Mouse (Mus musculus): ENCODE measurements around the gene Iqce. TPM values are rescaled to one million over a fixed set of nuclear protein-coding genes. Genes with fewer than 3 reads are reported as not detected.

Iqce gene
- polyA plus RNA-seq, 1 experiment from 2014 or later, result 7.9 TPM

- Histone ChIP-seq H3K4me3 (no peak overlapping the region), H3K27ac (peak overlapping the region; percentile 43), H3K9ac (peak overlapping the region; percentile 15; the same call in 1 of the 2 replicates), H3K4me2 (no peak overlapping the region), H3K4me1 (peaks cover 86% of the 10 kb centered on the region), H3K36me3 (peaks cover 34% of the 10 kb centered on the region), H3K9me3 (replicated peaks) (no peaks in the 10 kb centered on the region), H3K27me3 (replicated peaks) (no peaks in the 10 kb centered on the region)
- 27% methylated on average over 3 of the region's 3 CpGs for whole genome bisulfite sequencing (ENCODE audit: insufficient replicate concordance)
- ATAC-seq, result no peak
These were observed 60.1 kb downstream of the Iqce start for GRCm38 (mm10) chr5:140642076-140642475.

- Histone ChIP-seq H3K4me3 (no peak overlapping the region), H3K27ac (peak overlapping the region; percentile 43; the same call in 1 of the 2 replicates), H3K9me3 (replicated peaks) (no peaks in the 10 kb centered on the region), H3K4me1 (peaks cover 84% of the 10 kb centered on the region), H3K36me3 (peaks cover 38% of the 10 kb centered on the region), H3K4me2 (no peak overlapping the region), H3K9ac (no peak overlapping the region), H3K27me3 (replicated peaks) (no peaks in the 10 kb centered on the region)
- ATAC-seq, result no peak
- 64% methylated on average over 10 of the region's 10 CpGs for WGBS (ENCODE audit: insufficient replicate concordance)
These were observed 60.8 kb downstream of the Iqce start for GRCm38 (mm10) chr5:140641254-140641928.

- no peaks in the 10 kb centered on the region for H3K9me3 ChIP-seq (replicated peaks)
- WGBS (ENCODE audit: insufficient replicate concordance), result 28% methylated on average over 2 of the region's 2 CpGs
- no peak overlapping the region; the same call in 1 of the 2 replicates for H3K9ac ChIP-seq
- peaks cover 78% of the 10 kb centered on the region for H3K4me1 ChIP-seq
- no peaks in the 10 kb centered on the region for H3K27me3 ChIP-seq (replicated peaks)
- ATAC-seq, result no peak
- peak overlapping the region; percentile 43; the same call in 1 of the 2 replicates for H3K27ac ChIP-seq
- H3K36me3 ChIP-seq, result peaks cover 43% of the 10 kb centered on the region
- no peak overlapping the region for H3K4me3 ChIP-seq
- H3K4me2 ChIP-seq, result no peak overlapping the region
These were observed 61.4 kb downstream of the Iqce start for GRCm38 (mm10) chr5:140640812-140641211.

- 84% methylated on average over 14 of the region's 14 CpGs for WGBS (ENCODE audit: insufficient replicate concordance)
- Histone ChIP-seq H3K4me3 (no peak overlapping the region), H3K4me2 (no peak overlapping the region), H3K36me3 (peaks cover 53% of the 10 kb centered on the region), H3K27ac (no peak overlapping the region), H3K9ac (no peak overlapping the region), H3K9me3 (replicated peaks) (no peaks in the 10 kb centered on the region), H3K4me1 (peaks cover 68% of the 10 kb centered on the region), H3K27me3 (replicated peaks) (no peaks in the 10 kb centered on the region)
- no peak for ATAC-seq
These were observed 62.3 kb downstream of the Iqce start for GRCm38 (mm10) chr5:140639871-140640270.

- no peak overlapping the region for H3K4me2 ChIP-seq
- no peak overlapping the region for H3K4me3 ChIP-seq
- H3K9me3 ChIP-seq (replicated peaks), result no peaks in the 10 kb centered on the region
- WGBS (ENCODE audit: insufficient replicate concordance), result 81% methylated on average over 4 of the region's 4 CpGs
- peaks cover 58% of the 10 kb centered on the region for H3K36me3 ChIP-seq
- no peak for ATAC-seq
- H3K9ac ChIP-seq, result no peak overlapping the region
- H3K27me3 ChIP-seq (replicated peaks), result no peaks in the 10 kb centered on the region
- no peak overlapping the region for H3K27ac ChIP-seq
- H3K4me1 ChIP-seq, result peaks cover 63% of the 10 kb centered on the region
These were observed 62.9 kb downstream of the Iqce start for GRCm38 (mm10) chr5:140639312-140639711.

- Histone ChIP-seq H3K4me1 (peaks cover 55% of the 10 kb centered on the region), H3K9me3 (replicated peaks) (no peaks in the 10 kb centered on the region), H3K36me3 (peaks cover 59% of the 10 kb centered on the region), H3K9ac (no peak overlapping the region), H3K4me2 (no peak overlapping the region), H3K27me3 (replicated peaks) (no peaks in the 10 kb centered on the region), H3K4me3 (no peak overlapping the region), H3K27ac (no peak overlapping the region)
- WGBS (ENCODE audit: insufficient replicate concordance), result 73% methylated on average over 6 of the region's 6 CpGs
- ATAC-seq, result no peak
These were observed 63.7 kb downstream of the Iqce start for GRCm38 (mm10) chr5:140638484-140638883.

GRCm38 (mm10) chr5:140637989-140638388 lies 64.2 kb downstream of the Iqce start:
- WGBS (ENCODE audit: insufficient replicate concordance), result 76% methylated on average over 3 of the region's 3 CpGs
- H3K27ac ChIP-seq, result no peak overlapping the region
- no peak overlapping the region for H3K9ac ChIP-seq
- H3K36me3 ChIP-seq, result peaks cover 64% of the 10 kb centered on the region
- H3K4me2 ChIP-seq, result no peak overlapping the region
- ATAC-seq, result no peak
- H3K27me3 ChIP-seq (replicated peaks), result no peaks in the 10 kb centered on the region
- no peak overlapping the region for H3K4me3 ChIP-seq
- peaks cover 50% of the 10 kb centered on the region for H3K4me1 ChIP-seq
- no peaks in the 10 kb centered on the region for H3K9me3 ChIP-seq (replicated peaks)

- no peak for ATAC-seq
- Histone ChIP-seq H3K36me3 (peaks cover 74% of the 10 kb centered on the region), H3K4me2 (no peak overlapping the region), H3K9ac (no peak overlapping the region), H3K27ac (peak overlapping the region; percentile 27; the same call in 1 of the 2 replicates), H3K9me3 (replicated peaks) (no peaks in the 10 kb centered on the region), H3K4me1 (peaks cover 40% of the 10 kb centered on the region), H3K4me3 (no peak overlapping the region), H3K27me3 (replicated peaks) (no peaks in the 10 kb centered on the region)
- 76% methylated on average over 6 of the region's 6 CpGs for WGBS (ENCODE audit: insufficient replicate concordance)
These were observed 65.1 kb downstream of the Iqce start for GRCm38 (mm10) chr5:140637058-140637410.

GRCm38 (mm10) chr5:140636316-140637057 lies 65.7 kb downstream of the Iqce start:
- H3K4me1 ChIP-seq, result peaks cover 35% of the 10 kb centered on the region
- H3K27ac ChIP-seq, result 0 out of 2 replicates have a peak overlapping the region, but pooled peaks have one; percentile 27
- H3K9ac ChIP-seq, result no peak overlapping the region
- 66% methylated on average over 7 of the region's 7 CpGs for WGBS (ENCODE audit: insufficient replicate concordance)
- no peak overlapping the region for H3K4me3 ChIP-seq
- ATAC-seq, result no peak
- no peaks in the 10 kb centered on the region for H3K9me3 ChIP-seq (replicated peaks)
- H3K27me3 ChIP-seq (replicated peaks), result no peaks in the 10 kb centered on the region
- H3K4me2 ChIP-seq, result no peak overlapping the region
- H3K36me3 ChIP-seq, result peaks cover 79% of the 10 kb centered on the region

- H3K27me3 ChIP-seq (replicated peaks), result no peaks in the 10 kb centered on the region
- peaks cover 21% of the 10 kb centered on the region for H3K4me1 ChIP-seq
- H3K4me2 ChIP-seq, result no peak overlapping the region
- H3K27ac ChIP-seq, result no peak overlapping the region
- no peak overlapping the region for H3K9ac ChIP-seq
- WGBS (ENCODE audit: insufficient replicate concordance), result 94% methylated on average over 26 of the region's 26 CpGs
- H3K9me3 ChIP-seq (replicated peaks), result no peaks in the 10 kb centered on the region
- ATAC-seq, result no peak
- no peak overlapping the region for H3K4me3 ChIP-seq
- H3K36me3 ChIP-seq, result peaks cover 88% of the 10 kb centered on the region
These were observed 67.1 kb downstream of the Iqce start for GRCm38 (mm10) chr5:140634798-140635722.

GRCm38 (mm10) chr5:140633432-140633831 lies 68.7 kb downstream of the Iqce start:
- no peak overlapping the region for H3K4me3 ChIP-seq
- H3K36me3 ChIP-seq, result peaks cover 97% of the 10 kb centered on the region
- H3K27ac ChIP-seq, result no peak overlapping the region
- H3K4me2 ChIP-seq, result no peak overlapping the region
- no peak overlapping the region for H3K9ac ChIP-seq
- H3K27me3 ChIP-seq (replicated peaks), result no peaks in the 10 kb centered on the region
- no peak for ATAC-seq
- peaks cover 12% of the 10 kb centered on the region for H3K4me1 ChIP-seq
- WGBS (ENCODE audit: insufficient replicate concordance), result 77% methylated on average over 7 of the region's 7 CpGs
- H3K9me3 ChIP-seq (replicated peaks), result no peaks in the 10 kb centered on the region
